Mouse (Mus musculus): ENCODE data around the gene Dlg5. TPM values are rescaled to one million over a fixed set of nuclear protein-coding genes. Genes with fewer than 3 reads are reported as not detected.
A peak's percentile ranks its signal among the peaks of the same experiment; 100 is the strongest.

The Dlg5 gene
- polyA plus RNA-seq, 1 experiment from 2014 or later, result 5.7 TPM

- Histone ChIP-seq H3K4me3 (no peak overlapping the region), H3K36me3 (peaks cover 59% of the 10 kb centered on the region), H3K9ac (no peak overlapping the region), H3K27ac (no peak overlapping the region), H3K27me3 (no peaks in the 10 kb centered on the region), H3K9me3 (replicated peaks) (no peaks in the 10 kb centered on the region), H3K4me2 (no peak overlapping the region), H3K4me1 (replicated peaks) (peaks cover 5% of the 10 kb centered on the region; the same call in 1 of the 2 replicates)
- ATAC-seq (replicated peaks; ENCODE audit: insufficient number of reproducible peaks, insufficient read depth, low FRiP score, low read depth), result no peak
- WGBS, result 87% methylated on average over 3 of the region's 3 CpGs
These were observed 100.9 kb downstream of the Dlg5 start for GRCm38 (mm10) chr14:24144821-24145220.

GRCm38 (mm10) chr14:24144421-24144820 lies 101.3 kb downstream of the Dlg5 start:
- peaks cover 56% of the 10 kb centered on the region for H3K36me3 ChIP-seq
- H3K4me1 ChIP-seq (replicated peaks), result peaks cover 5% of the 10 kb centered on the region; the same call in 1 of the 2 replicates
- H3K27ac ChIP-seq, result no peak overlapping the region
- no peaks in the 10 kb centered on the region for H3K9me3 ChIP-seq (replicated peaks)
- no peak overlapping the region for H3K4me2 ChIP-seq
- no peaks in the 10 kb centered on the region for H3K27me3 ChIP-seq
- ATAC-seq (replicated peaks; ENCODE audit: insufficient number of reproducible peaks, insufficient read depth, low FRiP score, low read depth), result no peak
- no peak overlapping the region for H3K4me3 ChIP-seq
- 65% methylated on average over 8 of the region's 8 CpGs for WGBS
- no peak overlapping the region for H3K9ac ChIP-seq

GRCm38 (mm10) chr14:24142926-24143430 lies 102.7 kb downstream of the Dlg5 start:
- H3K27me3 ChIP-seq, result no peaks in the 10 kb centered on the region
- H3K4me2 ChIP-seq, result no peak overlapping the region
- H3K36me3 ChIP-seq, result peaks cover 64% of the 10 kb centered on the region
- no peak overlapping the region for H3K4me3 ChIP-seq
- no peaks in the 10 kb centered on the region for H3K9me3 ChIP-seq (replicated peaks)
- no peak overlapping the region for H3K9ac ChIP-seq
- WGBS, result 74% methylated on average over 3 of the region's 3 CpGs
- no peak for ATAC-seq (replicated peaks; ENCODE audit: insufficient number of reproducible peaks, insufficient read depth, low FRiP score, low read depth)
- peaks cover 2% of the 10 kb centered on the region; the same call in 1 of the 2 replicates for H3K4me1 ChIP-seq (replicated peaks)
- no peak overlapping the region for H3K27ac ChIP-seq

- Histone ChIP-seq H3K4me2 (no peak overlapping the region), H3K27me3 (no peaks in the 10 kb centered on the region), H3K4me3 (no peak overlapping the region), H3K9ac (no peak overlapping the region), H3K36me3 (peaks cover 58% of the 10 kb centered on the region), H3K9me3 (replicated peaks) (no peaks in the 10 kb centered on the region), H3K27ac (0 out of 2 replicates have a peak overlapping the region, but pooled peaks have one; percentile 32), H3K4me1 (replicated peaks) (peaks cover 2% of the 10 kb centered on the region; the same call in 1 of the 2 replicates)
- no peak for ATAC-seq (replicated peaks; ENCODE audit: insufficient number of reproducible peaks, insufficient read depth, low FRiP score, low read depth)
- 79% methylated on average over 3 of the region's 3 CpGs for WGBS
These were observed 104.0 kb downstream of the Dlg5 start for GRCm38 (mm10) chr14:24141727-24142126.

- no peak overlapping the region for H3K4me3 ChIP-seq
- H3K27ac ChIP-seq, result no peak overlapping the region
- H3K27me3 ChIP-seq, result no peaks in the 10 kb centered on the region
- H3K9ac ChIP-seq, result no peak overlapping the region
- H3K9me3 ChIP-seq (replicated peaks), result no peaks in the 10 kb centered on the region
- no peak for ATAC-seq (replicated peaks; ENCODE audit: insufficient number of reproducible peaks, insufficient read depth, low FRiP score, low read depth)
- H3K4me2 ChIP-seq, result no peak overlapping the region
- peaks cover 2% of the 10 kb centered on the region; the same call in 1 of the 2 replicates for H3K4me1 ChIP-seq (replicated peaks)
- H3K36me3 ChIP-seq, result peaks cover 54% of the 10 kb centered on the region
- 56% methylated on average over 8 of the region's 8 CpGs for WGBS
These were observed 105.4 kb downstream of the Dlg5 start for GRCm38 (mm10) chr14:24140297-24140812.

- no peak for ATAC-seq (replicated peaks; ENCODE audit: insufficient number of reproducible peaks, insufficient read depth, low FRiP score, low read depth)
- Histone ChIP-seq H3K4me1 (replicated peaks) (no peaks in the 10 kb centered on the region), H3K9me3 (replicated peaks) (no peaks in the 10 kb centered on the region), H3K27ac (no peak overlapping the region), H3K9ac (no peak overlapping the region), H3K4me3 (no peak overlapping the region), H3K4me2 (no peak overlapping the region), H3K36me3 (peaks cover 32% of the 10 kb centered on the region; the same call in 1 of the 2 replicates), H3K27me3 (no peaks in the 10 kb centered on the region)
- WGBS, result 91% methylated on average over 11 of the region's 11 CpGs
These were observed 108.8 kb downstream of the Dlg5 start for GRCm38 (mm10) chr14:24136908-24137307.

GRCm38 (mm10) chr14:24134623-24135290 lies 111.0 kb downstream of the Dlg5 start:
- ATAC-seq (replicated peaks; ENCODE audit: insufficient number of reproducible peaks, insufficient read depth, low FRiP score, low read depth), result no peak
- Histone ChIP-seq H3K27ac (no peak overlapping the region), H3K4me2 (no peak overlapping the region), H3K9ac (no peak overlapping the region), H3K4me1 (replicated peaks) (no peaks in the 10 kb centered on the region), H3K9me3 (replicated peaks) (no peaks in the 10 kb centered on the region), H3K27me3 (no peaks in the 10 kb centered on the region), H3K36me3 (peaks cover 32% of the 10 kb centered on the region; the same call in 1 of the 2 replicates), H3K4me3 (no peak overlapping the region)
- WGBS, result 80% methylated on average over 7 of the region's 7 CpGs

- no peak overlapping the region for H3K27ac ChIP-seq
- no peaks in the 10 kb centered on the region for H3K27me3 ChIP-seq
- H3K9ac ChIP-seq, result no peak overlapping the region
- 87% methylated on average over 8 of the region's 8 CpGs for WGBS
- ATAC-seq (replicated peaks; ENCODE audit: insufficient number of reproducible peaks, insufficient read depth, low FRiP score, low read depth), result no peak
- H3K4me2 ChIP-seq, result no peak overlapping the region
- H3K9me3 ChIP-seq (replicated peaks), result no peaks in the 10 kb centered on the region
- H3K4me3 ChIP-seq, result no peak overlapping the region
- H3K36me3 ChIP-seq, result peaks cover 25% of the 10 kb centered on the region; the same call in 1 of the 2 replicates
- H3K4me1 ChIP-seq (replicated peaks), result no peaks in the 10 kb centered on the region
These were observed 111.9 kb downstream of the Dlg5 start for GRCm38 (mm10) chr14:24133801-24134200.

GRCm38 (mm10) chr14:24132092-24132491 lies 113.6 kb downstream of the Dlg5 start:
- WGBS, result 42% methylated on average over 4 of the region's 4 CpGs
- ATAC-seq (replicated peaks; ENCODE audit: insufficient number of reproducible peaks, insufficient read depth, low FRiP score, low read depth), result no peak

GRCm38 (mm10) chr14:24125069-24125468 lies 120.7 kb downstream of the Dlg5 start:
- ATAC-seq (replicated peaks; ENCODE audit: insufficient number of reproducible peaks, insufficient read depth, low FRiP score, low read depth), result no peak
- no peak overlapping the region for H3K9ac ChIP-seq
- H3K36me3 ChIP-seq, result no peaks in the 10 kb centered on the region
- H3K27me3 ChIP-seq, result no peaks in the 10 kb centered on the region
- 75% methylated on average over 2 of the region's 2 CpGs for WGBS
- H3K9me3 ChIP-seq (replicated peaks), result no peaks in the 10 kb centered on the region
- no peak overlapping the region for H3K4me3 ChIP-seq
- H3K27ac ChIP-seq, result no peak overlapping the region
- no peak overlapping the region for H3K4me2 ChIP-seq
- H3K4me1 ChIP-seq (replicated peaks), result no peaks in the 10 kb centered on the region

More at GRCm38 (mm10) chr14:24132092-24132491, 113.6 kb downstream of the Dlg5 start:
- Histone ChIP-seq H3K27ac (no peak overlapping the region), H3K4me1 (replicated peaks) (no peaks in the 10 kb centered on the region), H3K27me3 (no peaks in the 10 kb centered on the region), H3K9me3 (replicated peaks) (no peaks in the 10 kb centered on the region), H3K9ac (no peak overlapping the region), H3K4me2 (no peak overlapping the region), H3K36me3 (peaks cover 14% of the 10 kb centered on the region; the same call in 1 of the 2 replicates), H3K4me3 (no peak overlapping the region)

- Histone ChIP-seq H3K36me3 (no peaks in the 10 kb centered on the region), H3K4me3 (no peak overlapping the region), H3K9me3 (replicated peaks) (no peaks in the 10 kb centered on the region), H3K4me2 (no peak overlapping the region), H3K9ac (no peak overlapping the region), H3K27me3 (no peaks in the 10 kb centered on the region), H3K4me1 (replicated peaks) (no peaks in the 10 kb centered on the region), H3K27ac (no peak overlapping the region)
- 24% methylated on average over 1 of the region's 1 CpGs for WGBS
- ATAC-seq (replicated peaks; ENCODE audit: insufficient number of reproducible peaks, insufficient read depth, low FRiP score, low read depth), result no peak
These were observed 121.5 kb downstream of the Dlg5 start for GRCm38 (mm10) chr14:24124171-24124570.
